Mouse (Mus musculus): ENCODE results near the gene Defa25. TPM values are rescaled to one million over a fixed set of nuclear protein-coding genes. Genes with fewer than 3 reads are reported as not detected.

Gene Defa25
- polyA plus RNA-seq (2015; fragmentation: Nextera tagmentation; extraction: Ambion mirVana), result not detected in 2 replicates

DNA sequence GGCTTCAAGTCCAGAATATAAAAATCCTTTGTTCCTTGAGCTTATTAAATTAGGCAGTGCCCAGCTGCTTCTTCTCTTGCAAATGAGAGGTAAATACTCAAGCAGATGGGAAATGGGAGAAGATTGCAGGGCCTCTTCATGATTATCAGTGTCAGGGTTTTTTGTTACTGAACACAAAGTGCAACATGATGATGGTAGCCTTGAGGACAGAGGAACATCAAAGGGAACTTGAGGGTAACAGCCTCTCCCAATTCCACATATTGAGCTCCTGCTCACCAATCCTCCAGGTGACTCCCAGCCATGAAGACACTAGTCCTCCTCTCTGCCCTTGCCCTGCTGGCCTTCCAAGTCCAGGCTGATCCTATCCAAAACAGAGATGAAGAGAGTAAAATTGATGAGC lies at the start of gene Defa25:
TSS of gene Defa25 (plus strand) at position 301 of the 400 bp plus-strand sequence.

DNA sequence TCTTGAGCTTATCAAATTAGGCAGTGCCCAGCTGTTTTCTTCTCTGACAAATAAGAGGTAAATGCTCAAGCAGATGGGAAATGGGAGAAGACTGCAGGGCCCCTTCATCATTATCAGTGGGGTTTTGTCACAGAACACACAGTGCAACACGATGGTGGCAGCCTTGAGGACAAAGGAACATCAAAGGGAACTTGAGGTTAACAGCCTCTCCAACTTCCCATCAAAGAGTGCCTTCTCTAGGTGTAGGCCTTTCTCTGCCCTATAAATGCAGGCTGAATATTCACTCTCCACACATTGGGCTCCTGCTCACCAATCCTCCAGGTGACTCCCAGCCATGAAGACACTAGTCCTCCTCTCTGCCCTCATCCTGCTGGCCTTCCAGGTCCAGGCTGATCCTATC lies 29.5 kb upstream of the Defa25 start, which contains the start of gene Defa23:
TSS of gene Defa23 (plus strand) at position 301 of the 400 bp plus-strand sequence.

DNA sequence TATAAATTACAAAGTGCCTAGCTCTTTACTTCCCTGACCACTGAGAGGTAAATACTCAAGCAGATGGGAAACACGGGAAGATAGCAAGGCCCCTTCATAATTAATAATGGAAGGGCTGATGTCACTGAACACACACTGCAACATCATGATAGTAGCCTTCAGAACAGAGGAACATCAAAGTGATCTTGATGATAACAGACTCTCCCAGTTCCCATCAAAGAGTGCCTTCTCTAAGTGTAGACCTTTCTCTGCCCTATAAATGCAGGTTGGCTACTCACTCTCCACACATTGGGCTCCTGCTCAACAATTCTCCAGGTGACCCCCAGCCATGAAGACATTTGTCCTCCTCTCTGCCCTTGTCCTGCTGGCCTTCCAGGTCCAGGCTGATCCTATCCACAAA lies 19.5 kb upstream of the Defa25 start, which contains the start of gene Defa35:
TSS of gene Defa35 (plus strand) at position 301 of the 400 bp plus-strand sequence.

DNA sequence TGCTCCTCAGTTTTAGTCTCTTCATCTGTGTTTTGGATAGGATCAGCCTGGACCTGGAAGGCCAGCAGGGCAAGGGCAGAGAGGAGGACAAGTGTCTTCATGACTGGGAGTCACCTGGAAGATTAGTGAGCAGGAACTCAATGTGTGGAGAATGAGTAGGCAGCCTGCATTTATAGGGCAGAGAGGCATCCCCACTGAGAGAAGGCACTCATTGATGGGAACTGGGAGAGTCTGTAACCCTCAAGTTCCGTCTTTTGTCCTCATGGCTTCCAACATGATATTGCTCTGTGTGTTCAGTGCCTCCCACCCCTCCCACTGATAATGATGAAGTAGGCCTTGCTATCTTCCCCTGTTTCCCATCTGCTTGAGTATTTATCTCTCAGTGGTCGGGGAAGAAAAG lies 11.7 kb downstream of the Defa25 start, which contains the start of gene Gm14851:
TSS of gene Gm14851 (minus strand) at position 101 of the 400 bp plus-strand sequence.

DNA sequence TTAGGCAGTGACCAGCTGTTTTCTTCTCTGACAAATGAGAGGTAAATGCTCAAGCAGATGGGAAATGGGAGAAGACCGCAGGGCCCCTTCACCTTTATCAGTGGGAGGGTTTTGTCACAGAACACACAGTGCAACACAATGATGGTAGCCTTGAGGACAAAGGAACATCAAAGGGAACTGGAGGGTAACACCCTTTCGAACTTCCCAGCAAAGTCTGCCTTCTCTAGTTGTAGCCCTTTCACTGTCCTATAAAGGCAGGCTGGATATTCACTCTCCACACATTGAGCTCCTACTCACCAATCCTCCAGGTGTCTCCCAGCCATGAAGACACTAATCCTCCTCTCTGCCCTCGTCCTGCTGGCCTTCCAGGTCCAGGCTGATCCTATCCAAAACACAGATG lies 50.1 kb downstream of the Defa25 start, which contains the start of gene Defa30:
TSS of gene Defa30 (plus strand) at position 301 of the 400 bp plus-strand sequence.

Other genes with a start within 250 kb of the Defa25 start
- gene Defb33, start 191.8 kb upstream of the Defa25 start, polyA plus RNA-seq (2015; fragmentation: Nextera tagmentation; extraction: Ambion mirVana), result not detected in 2 replicates
- not detected in 2 replicates for gene Gm15056, start 181.8 kb upstream of the Defa25 start, polyA plus RNA-seq (2015; fragmentation: Nextera tagmentation; extraction: Ambion mirVana)
- gene Gm6040, start 162.4 kb upstream of the Defa25 start, polyA plus RNA-seq (2015; fragmentation: Nextera tagmentation; extraction: Ambion mirVana), result not detected in 2 replicates
- not detected in 2 replicates for gene AY761185, start 139.7 kb upstream of the Defa25 start, polyA plus RNA-seq (2015; fragmentation: Nextera tagmentation; extraction: Ambion mirVana)
- not detected in 2 replicates for gene Defa21, start 58.9 kb upstream of the Defa25 start, polyA plus RNA-seq (2015; fragmentation: Nextera tagmentation; extraction: Ambion mirVana)
- gene Defa23, start 29.4 kb upstream of the Defa25 start, polyA plus RNA-seq (2015; fragmentation: Nextera tagmentation; extraction: Ambion mirVana), result not detected in 2 replicates
- gene Defa35, start 19.4 kb upstream of the Defa25 start, polyA plus RNA-seq (2015; fragmentation: Nextera tagmentation; extraction: Ambion mirVana), result not detected in 2 replicates
- gene Gm14851, start 11.6 kb downstream of the Defa25 start, polyA plus RNA-seq (2015; fragmentation: Nextera tagmentation; extraction: Ambion mirVana), result not detected in 2 replicates
- gene Defa30, start 50.2 kb downstream of the Defa25 start, polyA plus RNA-seq (2015; fragmentation: Nextera tagmentation; extraction: Ambion mirVana), result not detected in 2 replicates
- not detected in 2 replicates for gene Defa22, start 77.8 kb downstream of the Defa25 start, polyA plus RNA-seq (2015; fragmentation: Nextera tagmentation; extraction: Ambion mirVana)
- not detected in 2 replicates for gene Defa31, start 107.2 kb downstream of the Defa25 start, polyA plus RNA-seq (2015; fragmentation: Nextera tagmentation; extraction: Ambion mirVana)
- not detected in 2 replicates for gene Gm15293, start 117.1 kb downstream of the Defa25 start, polyA plus RNA-seq (2015; fragmentation: Nextera tagmentation; extraction: Ambion mirVana)
- gene Gm15292, start 165.3 kb downstream of the Defa25 start, polyA plus RNA-seq (2015; fragmentation: Nextera tagmentation; extraction: Ambion mirVana), result not detected in 2 replicates
- gene Defa27, start 231.1 kb downstream of the Defa25 start, polyA plus RNA-seq (2015; fragmentation: Nextera tagmentation; extraction: Ambion mirVana), result not detected in 2 replicates
- not detected in 2 replicates for gene Defa29, start 242.6 kb downstream of the Defa25 start, polyA plus RNA-seq (2015; fragmentation: Nextera tagmentation; extraction: Ambion mirVana)